Mouse (Mus musculus): ENCODE measurements around the gene Olfr549. TPM values are rescaled to one million over a fixed set of nuclear protein-coding genes. Genes with fewer than 3 reads are reported as not detected.

Gene Olfr549
- total RNA-seq, 2 experiments from 2014 or later, result not detected

DNA sequence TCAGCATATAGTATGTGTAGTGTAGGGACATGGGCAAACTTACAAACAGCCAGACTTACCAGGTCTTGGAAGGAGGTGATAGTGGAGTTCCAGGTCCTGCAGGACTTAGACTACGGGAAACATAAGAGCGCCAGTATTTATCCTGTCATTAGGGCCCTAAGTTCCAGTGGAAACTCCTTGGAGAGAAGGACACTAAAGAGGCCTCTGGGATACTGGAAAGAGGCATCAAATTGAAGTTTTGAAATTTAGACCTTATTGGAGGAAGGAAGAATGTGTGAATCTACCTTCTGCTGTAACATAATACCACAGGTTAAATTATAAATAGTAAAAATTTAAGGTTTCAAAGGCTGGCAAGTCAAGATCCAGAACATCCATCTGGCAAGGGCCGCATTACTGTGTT lies 42.1 kb downstream of the Olfr549 start, which contains the start of gene Olfr551:
Gene Olfr551, minus strand, starts transcription at position 101 of the 400 bp plus-strand sequence.
- DNase-seq (ENCODE audit: low spot score in 2 of 2), result no peak

DNA sequence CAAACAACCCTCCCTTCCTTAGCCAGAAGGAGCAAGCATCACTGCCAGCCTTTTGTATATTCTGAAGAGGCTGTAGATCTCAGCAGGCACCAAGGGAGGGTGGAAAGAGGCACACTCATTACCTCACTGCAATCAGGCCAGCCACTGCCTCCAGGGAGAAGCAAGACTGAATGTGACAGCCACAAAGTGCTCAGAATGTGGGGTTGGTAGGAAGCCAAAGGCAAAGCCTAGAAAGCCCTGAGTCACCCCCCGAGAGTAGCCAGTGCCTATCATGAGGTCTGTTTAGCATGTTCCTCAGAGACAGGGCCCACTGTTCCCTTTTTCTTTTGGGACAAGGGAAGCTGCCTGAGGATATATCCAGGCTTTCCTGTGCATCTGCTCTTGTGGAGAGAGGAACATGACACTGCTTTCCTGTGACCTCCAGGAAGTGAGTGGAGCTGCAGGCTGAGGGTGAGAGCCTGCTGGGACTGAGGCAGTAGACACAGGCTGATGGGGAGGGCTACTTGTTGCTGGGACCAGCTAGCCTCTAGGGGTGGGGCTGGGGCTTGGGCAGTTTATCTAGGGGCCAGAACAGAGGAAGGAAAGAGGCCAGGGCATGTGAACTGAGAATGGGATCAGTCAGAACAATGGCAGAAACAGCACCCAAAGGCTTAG lies 47.8 kb downstream of the Olfr549 start, which contains the start of gene Olfr552:
Gene Olfr552, plus strand, starts transcription at position 393 of the 654 bp plus-strand sequence.
- DNase-seq (ENCODE audit: low spot score in 2 of 2), result no peak

Other genes starting within 250 kb of the Olfr549 start
- gene Rrm1, start 108.2 kb upstream of the Olfr549 start, total RNA-seq (2021), result 10 to 100 TPM; 15.6 to 18.8 TPM
- gene Olfr543, start 68.2 kb upstream of the Olfr549 start, total RNA-seq (2021), result not detected
- not detected for gene Olfr544, start 61.6 kb upstream of the Olfr549 start, total RNA-seq (2021)
- not detected for gene Olfr545, start 50.3 kb upstream of the Olfr549 start, total RNA-seq (2021)
- gene Olfr547, start 15.1 kb upstream of the Olfr549 start, total RNA-seq (2021), result not detected
- not detected for gene Olfr548-ps1, start 9.0 kb upstream of the Olfr549 start, total RNA-seq (2021)
- 1 to 10 TPM; 2.4 to 3.2 TPM for gene Trim21, start 15.6 kb downstream of the Olfr549 start, total RNA-seq (2021)
- 1 to 10 TPM in 1 of 2 experiments, under 1 TPM in 1; 0.94 to 2.7 TPM for gene Olfr550, start 21.6 kb downstream of the Olfr549 start, total RNA-seq (2021)
- gene Olfr551, start 42.0 kb downstream of the Olfr549 start, total RNA-seq (2021), result not detected
- under 1 TPM; 0.13 to 0.18 TPM for gene Olfr552, start 47.9 kb downstream of the Olfr549 start, total RNA-seq (2021)
- not detected for gene Olfr553, start 68.3 kb downstream of the Olfr549 start, total RNA-seq (2021)
- not detected for gene Olfr554, start 88.6 kb downstream of the Olfr549 start, total RNA-seq (2021)
- not detected for gene Olfr555, start 109.0 kb downstream of the Olfr549 start, total RNA-seq (2021)
- not detected for gene Olfr556, start 115.0 kb downstream of the Olfr549 start, total RNA-seq (2021)
- gene Trim68, start 137.5 kb downstream of the Olfr549 start, total RNA-seq (2021), result 1 to 10 TPM; 6.2 to 7.5 TPM
- gene Olfr557, start 146.0 kb downstream of the Olfr549 start, total RNA-seq (2021), result not detected
- under 1 TPM; 0.34 to 0.49 TPM for gene Olfr558, start 152.3 kb downstream of the Olfr549 start, total RNA-seq (2021)
- gene Olfr33, start 169.2 kb downstream of the Olfr549 start, total RNA-seq (2021), result not detected
- not detected for gene Olfr559, start 177.6 kb downstream of the Olfr549 start, total RNA-seq (2021)
- not detected for gene Olfr560, start 209.5 kb downstream of the Olfr549 start, total RNA-seq (2021)
- gene Olfr78, start 209.6 kb downstream of the Olfr549 start, total RNA-seq (2021), result under 1 TPM; 0.23 to 0.76 TPM
- gene Olfr561, start 221.4 kb downstream of the Olfr549 start, total RNA-seq (2021), result not detected

Data from layer of hippocampus, postnatal 10 days (tissue).